Mouse (Mus musculus): ENCODE measurements at regions not wholly inside any gene's neighbourhood (a gene's known extent, or its start where the extent isn't known, plus 50 kb on each side); places are given as distances from the start of the nearest gene placed in this dataset.

DNA sequence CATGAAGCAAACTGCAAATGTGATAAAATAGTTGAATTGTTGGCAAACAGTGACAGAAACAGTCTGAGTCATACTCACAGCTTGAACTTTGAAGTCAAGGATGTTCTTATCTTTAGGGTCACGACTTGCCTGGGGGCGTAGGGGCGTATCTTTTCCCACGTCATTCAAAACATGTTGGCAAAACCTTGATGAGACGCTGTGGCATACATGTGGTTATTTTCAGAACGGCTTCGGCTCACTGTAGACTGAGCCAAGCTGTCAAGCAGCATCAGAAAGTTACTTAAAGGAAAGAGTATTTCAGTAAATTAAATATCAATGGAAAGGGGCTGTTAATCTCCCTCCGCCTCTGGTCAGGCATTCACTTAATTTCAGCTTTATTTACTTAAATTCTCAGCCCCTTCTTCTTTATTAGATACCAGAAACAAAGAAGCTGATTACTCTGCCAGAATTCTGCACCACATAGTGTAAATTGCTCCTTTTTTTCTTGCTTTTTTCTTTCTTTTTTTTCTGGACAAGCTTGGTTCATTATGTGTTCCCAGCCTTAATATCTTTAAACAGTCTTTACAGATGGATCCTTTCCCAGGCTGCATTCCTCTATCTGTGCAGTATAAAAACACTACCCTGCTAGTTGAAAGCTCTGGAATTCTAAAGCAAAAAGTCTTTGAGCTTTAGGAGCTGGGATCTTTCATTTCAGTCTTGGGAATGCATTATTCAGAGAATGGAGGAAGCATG lies 302.9 kb upstream of the Epha3 start:
- DNase-seq, result no peak

DNA sequence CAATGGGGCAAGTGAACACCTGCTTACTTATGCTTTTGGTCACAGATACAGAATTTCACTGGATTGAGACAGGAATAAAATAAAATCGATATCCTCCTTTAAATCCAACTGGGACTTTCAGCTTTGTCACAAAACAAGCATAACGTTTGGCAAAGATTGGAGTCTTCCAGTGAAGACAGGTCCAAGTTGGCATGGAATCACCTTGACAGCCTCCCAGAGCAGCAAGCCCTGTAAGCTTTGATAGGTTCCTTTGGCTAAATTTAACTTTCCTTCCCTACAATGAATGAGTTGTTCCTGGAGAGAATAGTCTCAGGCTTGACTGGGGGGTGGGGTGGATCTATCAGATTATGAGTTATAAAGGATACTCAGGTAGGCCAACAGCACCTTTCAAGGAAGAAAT lies 302.1 kb upstream of the Epha3 start:
- DNase-seq, result no peak

DNA sequence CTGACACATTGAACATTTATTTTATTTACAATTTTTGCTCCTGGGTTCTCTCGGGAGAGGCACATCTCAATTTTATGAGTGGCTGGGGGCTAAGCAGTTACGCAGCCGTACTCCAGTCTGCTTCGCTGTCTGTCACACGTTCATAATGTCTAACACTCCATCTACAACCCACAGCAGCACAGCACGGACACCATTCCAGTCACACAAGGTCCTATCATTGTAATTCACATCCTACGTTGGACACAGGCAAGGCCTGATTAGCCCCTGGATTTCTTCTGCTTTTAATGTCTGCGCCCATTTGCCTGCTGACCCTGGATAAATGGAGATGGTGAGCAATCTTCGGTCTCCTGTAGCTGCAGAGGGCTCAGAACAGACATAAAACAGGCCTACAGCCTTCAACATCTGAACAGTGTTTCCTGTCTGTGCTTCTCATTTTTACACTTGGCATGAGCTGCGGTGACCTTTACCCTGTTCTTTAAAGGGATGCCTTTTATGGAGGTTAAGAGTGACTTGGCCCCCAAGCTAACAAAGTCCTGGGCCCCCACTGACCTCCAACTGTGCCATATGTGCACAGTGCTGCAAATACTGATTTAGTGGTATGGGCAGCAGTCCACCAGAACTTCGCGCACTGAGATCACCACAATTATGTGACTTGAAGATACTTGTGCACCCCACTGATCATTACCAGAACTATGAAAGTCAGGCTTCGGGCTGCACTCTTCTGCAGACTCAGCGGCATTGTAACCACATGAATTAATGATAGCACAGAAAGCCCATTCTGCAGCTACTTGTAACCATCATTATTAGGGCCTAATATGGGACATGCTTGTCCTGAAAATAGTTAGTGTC lies 281.9 kb upstream of the Epha3 start:
- DNase-seq, result no peak
